Mouse (Mus musculus): ENCODE data around the gene Aste1. TPM values are rescaled to one million over a fixed set of nuclear protein-coding genes. Genes with fewer than 3 reads are reported as not detected.

Gene Aste1
- polyA plus RNA-seq, 1 experiment from 2014 or later, result 15.9 TPM

GRCm38 (mm10) chr9:105376411-105376810 lies 18.8 kb upstream of the Aste1 start:
- Histone ChIP-seq H3K4me1 (replicated peaks; ENCODE audit: control insufficient read depth, insufficient read depth, low read length) (no peaks in the 10 kb centered on the region), H3K9ac (ENCODE audit: low read length) (no peak overlapping the region), H3K36me3 (ENCODE audit: control insufficient read depth, insufficient read depth, low read length) (no peaks in the 10 kb centered on the region), H3K4me3 (ENCODE audit: low read depth, low read length) (no peak overlapping the region), H3K27me3 (replicated peaks; ENCODE audit: control insufficient read depth, insufficient read depth, low read length) (no peaks in the 10 kb centered on the region), H3K4me2 (ENCODE audit: low read length) (no peak overlapping the region), H3K9me3 (ENCODE audit: control insufficient read depth, low read length) (no peaks in the 10 kb centered on the region), H3K27ac (ENCODE audit: low read depth) (no peak overlapping the region)
- ATAC-seq (replicated peaks; ENCODE audit: low FRiP score, low TSS enrichment, low read depth) (no peak), DNase-seq (ENCODE audit: low spot score) (no peak)
- 67% methylated on average over 7 of the region's 7 CpGs for WGBS

- Histone ChIP-seq H3K36me3 (ENCODE audit: control insufficient read depth, insufficient read depth, low read length) (no peaks in the 10 kb centered on the region), H3K9ac (ENCODE audit: low read length) (no peak overlapping the region), H3K27me3 (replicated peaks; ENCODE audit: control insufficient read depth, insufficient read depth, low read length) (no peaks in the 10 kb centered on the region), H3K27ac (ENCODE audit: low read depth) (no peak overlapping the region), H3K4me2 (ENCODE audit: low read length) (no peak overlapping the region), H3K4me3 (ENCODE audit: low read depth, low read length) (no peak overlapping the region), H3K9me3 (ENCODE audit: control insufficient read depth, low read length) (no peaks in the 10 kb centered on the region), H3K4me1 (replicated peaks; ENCODE audit: control insufficient read depth, insufficient read depth, low read length) (no peaks in the 10 kb centered on the region)
- WGBS, result 74% methylated on average over 7 of the region's 7 CpGs
- DNase-seq (ENCODE audit: low spot score), result no peak
- no peak for ATAC-seq (replicated peaks; ENCODE audit: low FRiP score, low TSS enrichment, low read depth)
These were observed 18.1 kb upstream of the Aste1 start for GRCm38 (mm10) chr9:105376954-105377530.

GRCm38 (mm10) chr9:105377622-105378021 lies 17.6 kb upstream of the Aste1 start:
- Histone ChIP-seq H3K27ac (ENCODE audit: low read depth) (no peak overlapping the region), H3K4me3 (ENCODE audit: low read depth, low read length) (no peak overlapping the region), H3K27me3 (replicated peaks; ENCODE audit: control insufficient read depth, insufficient read depth, low read length) (no peaks in the 10 kb centered on the region), H3K4me1 (replicated peaks; ENCODE audit: control insufficient read depth, insufficient read depth, low read length) (no peaks in the 10 kb centered on the region), H3K9me3 (ENCODE audit: control insufficient read depth, low read length) (no peaks in the 10 kb centered on the region), H3K9ac (ENCODE audit: low read length) (no peak overlapping the region), H3K4me2 (ENCODE audit: low read length) (no peak overlapping the region), H3K36me3 (ENCODE audit: control insufficient read depth, insufficient read depth, low read length) (no peaks in the 10 kb centered on the region)
- DNase-seq (ENCODE audit: low spot score), result no peak
- 65% methylated on average over 3 of the region's 3 CpGs for WGBS
- no peak for ATAC-seq (replicated peaks; ENCODE audit: low FRiP score, low TSS enrichment, low read depth)

DNA sequence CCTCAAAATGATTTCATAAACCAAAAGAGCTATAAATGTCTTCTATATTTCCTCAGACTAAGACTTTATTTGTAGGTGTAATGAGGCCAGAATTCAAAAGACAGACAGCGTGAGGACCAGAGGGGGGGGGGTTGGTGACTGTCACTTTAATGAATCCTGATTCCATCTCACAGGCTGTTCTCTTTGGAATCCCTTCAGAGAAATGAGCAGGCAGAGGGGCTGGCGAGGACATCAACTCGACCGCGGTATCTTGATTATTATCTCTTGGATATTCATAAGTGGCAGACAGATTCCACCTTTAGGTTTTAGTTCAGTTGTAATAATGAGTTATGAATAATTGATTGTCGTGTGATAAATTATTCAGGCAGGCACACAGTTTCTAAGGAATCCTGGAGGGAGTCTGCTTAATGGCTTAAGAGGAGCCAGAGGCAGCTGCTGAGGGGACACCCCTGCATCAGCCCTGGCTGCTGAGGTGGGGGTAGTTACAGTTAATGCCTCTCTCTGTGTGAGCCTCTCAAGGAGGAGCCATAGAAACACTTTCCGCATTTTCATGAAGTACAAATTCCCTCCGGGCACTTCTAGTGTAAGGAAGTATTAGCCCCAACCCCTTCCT lies 15.6 kb upstream of the Aste1 start:
- Histone ChIP-seq H3K27ac (ENCODE audit: low read depth) (no peak overlapping the region), H3K4me1 (replicated peaks; ENCODE audit: control insufficient read depth, insufficient read depth, low read length) (no peaks in the 10 kb centered on the region), H3K9me3 (ENCODE audit: control insufficient read depth, low read length) (no peaks in the 10 kb centered on the region), H3K4me2 (ENCODE audit: low read length) (no peak overlapping the region), H3K4me3 (ENCODE audit: low read depth, low read length) (no peak overlapping the region), H3K36me3 (ENCODE audit: control insufficient read depth, insufficient read depth, low read length) (no peaks in the 10 kb centered on the region), H3K9ac (ENCODE audit: low read length) (no peak overlapping the region), H3K27me3 (replicated peaks; ENCODE audit: control insufficient read depth, insufficient read depth, low read length) (no peaks in the 10 kb centered on the region)
- 87% methylated on average over 8 of the region's 8 CpGs for WGBS
- ATAC-seq (replicated peaks; ENCODE audit: low FRiP score, low TSS enrichment, low read depth) (no peak), DNase-seq (ENCODE audit: low spot score) (no peak)

GRCm38 (mm10) chr9:105387403-105387802 lies 7.8 kb upstream of the Aste1 start:
- Histone ChIP-seq H3K9me3 (ENCODE audit: control insufficient read depth, low read length) (no peaks in the 10 kb centered on the region), H3K4me3 (ENCODE audit: low read depth, low read length) (no peak overlapping the region), H3K27ac (ENCODE audit: low read depth) (no peak overlapping the region), H3K36me3 (ENCODE audit: control insufficient read depth, insufficient read depth, low read length) (no peaks in the 10 kb centered on the region), H3K4me1 (replicated peaks; ENCODE audit: control insufficient read depth, insufficient read depth, low read length) (no peaks in the 10 kb centered on the region), H3K9ac (ENCODE audit: low read length) (no peak overlapping the region), H3K4me2 (ENCODE audit: low read length) (no peak overlapping the region), H3K27me3 (replicated peaks; ENCODE audit: control insufficient read depth, insufficient read depth, low read length) (peaks cover 3% of the 10 kb centered on the region; the same call in 1 of the 2 replicates)
- no peak for DNase-seq (ENCODE audit: low spot score)
- 78% methylated on average over 5 of the region's 5 CpGs for WGBS
- no peak for ATAC-seq (replicated peaks; ENCODE audit: low FRiP score, low TSS enrichment, low read depth)

- H3K9me3 ChIP-seq (ENCODE audit: control insufficient read depth, low read length), result no peaks in the 10 kb centered on the region
- no peak overlapping the region for H3K27ac ChIP-seq (ENCODE audit: low read depth)
- no peak overlapping the region for H3K4me3 ChIP-seq (ENCODE audit: low read depth, low read length)
- no peak overlapping the region for H3K9ac ChIP-seq (ENCODE audit: low read length)
- no peaks in the 10 kb centered on the region for H3K36me3 ChIP-seq (ENCODE audit: control insufficient read depth, insufficient read depth, low read length)
- no peak overlapping the region for H3K4me2 ChIP-seq (ENCODE audit: low read length)
- ATAC-seq (replicated peaks; ENCODE audit: low FRiP score, low TSS enrichment, low read depth) (no peak), DNase-seq (ENCODE audit: low spot score) (peak; percentile 87)
- peaks cover 3% of the 10 kb centered on the region; the same call in 1 of the 2 replicates for H3K27me3 ChIP-seq (replicated peaks; ENCODE audit: control insufficient read depth, insufficient read depth, low read length)
- WGBS, result 16% methylated on average over 4 of the region's 4 CpGs
- no peaks in the 10 kb centered on the region for H3K4me1 ChIP-seq (replicated peaks; ENCODE audit: control insufficient read depth, insufficient read depth, low read length)
These were observed 5.9 kb upstream of the Aste1 start for GRCm38 (mm10) chr9:105389289-105389688.

- peaks cover 3% of the 10 kb centered on the region; the same call in 1 of the 2 replicates for H3K27me3 ChIP-seq (replicated peaks; ENCODE audit: control insufficient read depth, insufficient read depth, low read length)
- WGBS, result 56% methylated on average over 5 of the region's 5 CpGs
- H3K27ac ChIP-seq (ENCODE audit: low read depth), result no peak overlapping the region
- ATAC-seq (replicated peaks; ENCODE audit: low FRiP score, low TSS enrichment, low read depth), result no peak
- H3K9ac ChIP-seq (ENCODE audit: low read length), result no peak overlapping the region
- H3K4me3 ChIP-seq (ENCODE audit: low read depth, low read length), result no peak overlapping the region
- DNase-seq (ENCODE audit: low spot score), result no peak
- no peaks in the 10 kb centered on the region for H3K4me1 ChIP-seq (replicated peaks; ENCODE audit: control insufficient read depth, insufficient read depth, low read length)
- no peaks in the 10 kb centered on the region for H3K9me3 ChIP-seq (ENCODE audit: control insufficient read depth, low read length)
- no peak overlapping the region for H3K4me2 ChIP-seq (ENCODE audit: low read length)
- no peaks in the 10 kb centered on the region for H3K36me3 ChIP-seq (ENCODE audit: control insufficient read depth, insufficient read depth, low read length)
These were observed 4.6 kb upstream of the Aste1 start for GRCm38 (mm10) chr9:105390616-105391015.

DNA sequence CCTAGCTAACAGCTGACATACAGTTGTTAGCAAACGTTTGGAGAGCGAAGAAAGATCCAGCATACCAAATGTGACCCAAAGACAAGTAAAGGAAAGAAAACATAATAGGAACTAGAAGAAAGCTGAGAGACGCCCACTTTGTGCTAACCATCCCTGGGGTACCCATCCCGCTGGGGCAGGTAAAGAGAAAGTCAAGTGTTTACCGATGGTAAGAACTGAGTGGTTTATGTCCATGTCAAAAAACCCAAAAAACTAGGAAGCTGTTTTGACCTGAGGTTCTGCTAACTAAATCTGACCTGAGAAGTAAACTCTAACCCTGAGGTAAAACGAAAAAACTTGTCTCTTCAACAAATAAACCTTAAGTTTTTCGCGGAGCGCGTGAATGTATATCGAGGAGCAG lies 472 bp upstream of the Aste1 start:
- Histone ChIP-seq H3K27ac (ENCODE audit: low read depth) (no peak overlapping the region), H3K4me3 (ENCODE audit: low read depth, low read length) (peak overlapping the region; percentile 74), H3K27me3 (replicated peaks; ENCODE audit: control insufficient read depth, insufficient read depth, low read length) (no peaks in the 10 kb centered on the region), H3K4me2 (ENCODE audit: low read length) (peak overlapping the region; percentile 79), H3K36me3 (ENCODE audit: control insufficient read depth, insufficient read depth, low read length) (peaks cover 15% of the 10 kb centered on the region; the same call in 1 of the 2 replicates), H3K4me1 (replicated peaks; ENCODE audit: control insufficient read depth, insufficient read depth, low read length) (peaks cover 7% of the 10 kb centered on the region; the same call in 1 of the 2 replicates), H3K9me3 (ENCODE audit: control insufficient read depth, low read length) (no peaks in the 10 kb centered on the region), H3K9ac (ENCODE audit: low read length) (0 out of 2 replicates have a peak overlapping the region, but pooled peaks have one; percentile 10)
- peak; percentile 53 for DNase-seq (ENCODE audit: low spot score)
- 10% methylated on average over 11 of the region's 11 CpGs for WGBS
- peak; percentile 21; the same call in 1 of the 2 replicates for ATAC-seq (replicated peaks; ENCODE audit: low FRiP score, low TSS enrichment, low read depth)

GRCm38 (mm10) chr9:105408549-105408948 lies 13.4 kb downstream of the Aste1 start:
- WGBS, result 95% methylated on average over 6 of the region's 6 CpGs
- H3K36me3 ChIP-seq (ENCODE audit: control insufficient read depth, insufficient read depth, low read length), result peaks cover 58% of the 10 kb centered on the region
- ATAC-seq (replicated peaks; ENCODE audit: low FRiP score, low TSS enrichment, low read depth), result no peak

More at GRCm38 (mm10) chr9:105408549-105408948, 13.4 kb downstream of the Aste1 start:
- Histone ChIP-seq H3K9me3 (ENCODE audit: control insufficient read depth, low read length) (no peaks in the 10 kb centered on the region), H3K27me3 (replicated peaks; ENCODE audit: control insufficient read depth, insufficient read depth, low read length) (no peaks in the 10 kb centered on the region), H3K4me3 (ENCODE audit: low read depth, low read length) (no peak overlapping the region), H3K27ac (ENCODE audit: low read depth) (no peak overlapping the region), H3K4me2 (ENCODE audit: low read length) (no peak overlapping the region), H3K4me1 (replicated peaks; ENCODE audit: control insufficient read depth, insufficient read depth, low read length) (no peaks in the 10 kb centered on the region), H3K9ac (ENCODE audit: low read length) (no peak overlapping the region)
- no peak for DNase-seq (ENCODE audit: low spot score)
